Mouse (Mus musculus) right cerebral cortex, adult 2 months (tissue): Measurements from ENCODE around the gene Lrba.
A peak's percentile ranks its signal among the peaks of the same experiment; 100 is the strongest.

ENCODE experiments used
- DNase-seq, 2 experiments: peaks; one replicate each; pipeline ENCODE4 v3.0.0; 2021 to 2022; ENCODE audit warnings: low spot score in 2 of 2

Gene Lrba

DNA sequence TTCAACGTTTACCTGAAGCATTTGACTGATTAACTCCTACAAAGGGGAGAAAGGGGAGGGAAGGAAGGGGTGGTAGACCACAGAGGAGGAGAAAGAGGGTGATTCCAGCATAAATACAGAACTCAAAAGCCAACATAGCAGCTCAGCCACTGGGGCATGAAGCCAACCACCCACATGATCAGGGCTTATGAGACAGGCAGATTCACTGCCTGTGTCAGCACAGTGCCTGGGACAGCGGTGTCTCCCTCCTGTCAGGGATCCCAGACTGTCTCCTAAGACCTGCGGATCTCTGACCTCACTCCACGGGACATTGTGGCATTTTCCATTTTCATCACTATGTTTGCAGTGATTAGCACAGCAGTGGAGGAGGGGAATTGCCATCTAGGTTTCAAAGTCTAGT lies 568.8 kb downstream of the Lrba start:
- no peak for DNase-seq

DNA sequence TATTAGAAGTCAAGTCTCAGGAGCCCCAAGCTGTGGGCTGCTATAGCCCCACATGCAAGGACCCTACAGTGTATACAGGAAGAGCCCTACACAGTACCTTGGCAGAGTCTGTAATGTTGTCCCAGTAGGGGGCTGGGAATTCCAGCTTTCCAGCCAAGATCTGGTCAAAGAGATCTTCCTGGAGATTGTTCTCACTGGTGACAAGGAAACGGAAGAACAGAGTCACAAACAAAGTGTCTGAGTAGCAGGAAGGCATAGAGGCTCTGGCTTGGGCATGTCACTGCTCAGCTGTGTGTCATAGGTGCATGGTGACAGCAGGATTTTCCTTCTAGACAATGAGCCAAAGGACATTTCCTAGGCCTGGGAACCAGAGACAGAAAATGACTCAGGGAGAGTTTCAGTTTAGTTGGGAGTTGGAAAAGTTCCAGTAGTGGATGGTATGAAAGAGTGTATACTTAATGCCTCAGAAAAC lies 569.3 kb downstream of the Lrba start:
- no peak for DNase-seq

DNA sequence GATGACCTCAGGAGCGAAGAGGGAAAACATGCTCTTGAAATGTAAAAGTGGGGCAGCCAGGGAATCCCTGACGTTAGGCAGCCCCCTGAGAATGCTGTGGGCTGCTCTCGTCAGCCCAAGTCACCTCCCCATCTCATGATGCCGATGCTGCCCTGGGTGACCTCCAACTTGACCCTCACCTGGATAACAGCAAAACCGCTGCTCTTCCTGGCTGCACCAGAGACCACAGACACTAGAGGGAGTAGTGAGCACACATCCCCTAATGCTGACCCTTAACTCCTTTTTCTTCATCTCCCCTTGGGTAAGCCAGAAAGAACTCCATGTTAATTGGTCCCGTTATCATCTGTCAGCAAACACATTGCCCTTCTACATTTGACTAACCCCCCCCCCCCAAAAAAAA lies 572.2 kb downstream of the Lrba start:
- no peak for DNase-seq

DNA sequence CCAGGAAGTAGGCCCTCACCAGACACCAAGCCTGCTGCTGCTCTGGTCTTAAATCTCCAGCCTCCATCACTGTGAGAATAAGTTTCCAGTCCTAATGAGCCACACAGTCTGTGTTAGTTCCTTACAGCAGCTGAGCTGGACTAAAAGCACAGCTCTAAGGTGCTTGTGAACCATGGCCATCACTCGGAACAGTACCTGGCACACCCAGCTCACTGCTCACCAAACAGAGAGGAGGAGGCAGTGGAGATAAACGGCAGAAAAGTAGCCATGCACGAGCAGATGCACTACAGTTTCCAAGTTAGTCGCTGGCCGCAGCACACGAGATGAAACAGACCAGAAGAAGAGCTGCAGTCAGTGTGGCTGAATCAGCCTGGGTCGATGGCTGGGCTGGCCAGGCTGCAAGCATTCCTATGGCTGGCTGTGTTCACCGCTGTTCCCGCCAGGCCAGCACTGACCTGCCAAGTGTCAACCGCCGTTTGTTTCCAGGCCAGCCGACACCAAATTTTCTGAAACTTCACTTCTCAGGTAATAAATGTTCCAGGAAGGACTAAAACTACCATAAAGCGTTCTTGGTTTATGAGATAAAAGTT lies 573.5 kb downstream of the Lrba start:
- DNase-seq, result no peak

DNA sequence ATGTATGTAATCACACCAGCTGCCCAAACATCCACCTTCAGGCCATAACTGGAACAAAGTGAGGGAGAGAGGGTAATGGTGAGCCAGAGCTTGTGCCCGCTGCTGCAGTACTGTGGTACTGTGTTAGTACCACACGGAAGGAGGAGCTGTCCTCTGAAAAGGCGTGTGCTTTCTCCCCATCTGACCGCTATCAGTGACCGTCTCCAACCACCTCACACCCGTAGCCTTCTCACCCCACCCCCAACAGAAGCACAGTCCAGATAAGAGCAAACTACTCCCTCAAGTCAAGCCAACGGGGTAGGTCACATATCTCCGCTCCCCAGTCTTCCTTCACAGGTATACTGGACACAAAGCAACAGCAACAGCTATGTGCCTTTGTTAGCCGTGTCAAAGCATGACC lies 574.6 kb downstream of the Lrba start:
- DNase-seq, result no peak

DNA sequence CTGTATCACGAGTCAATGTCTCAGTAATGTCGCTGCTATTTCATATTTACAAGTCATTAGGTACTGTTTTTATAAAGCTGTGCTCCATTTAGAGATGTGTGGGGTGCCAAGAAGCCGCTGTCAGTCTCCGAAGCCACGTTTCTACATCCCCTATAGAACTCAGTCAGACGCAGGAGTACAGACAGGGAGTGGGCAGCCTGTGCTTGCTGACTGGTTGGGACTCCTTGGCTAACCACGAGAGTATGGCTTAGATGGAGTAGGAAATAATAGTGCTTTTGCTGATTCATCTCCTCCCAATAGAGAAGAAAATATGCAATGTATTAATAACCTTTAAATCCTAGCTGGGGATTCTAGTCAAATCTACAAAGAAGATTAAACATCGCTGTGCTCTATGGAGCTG lies 576.4 kb downstream of the Lrba start:
- DNase-seq, result no peak

DNA sequence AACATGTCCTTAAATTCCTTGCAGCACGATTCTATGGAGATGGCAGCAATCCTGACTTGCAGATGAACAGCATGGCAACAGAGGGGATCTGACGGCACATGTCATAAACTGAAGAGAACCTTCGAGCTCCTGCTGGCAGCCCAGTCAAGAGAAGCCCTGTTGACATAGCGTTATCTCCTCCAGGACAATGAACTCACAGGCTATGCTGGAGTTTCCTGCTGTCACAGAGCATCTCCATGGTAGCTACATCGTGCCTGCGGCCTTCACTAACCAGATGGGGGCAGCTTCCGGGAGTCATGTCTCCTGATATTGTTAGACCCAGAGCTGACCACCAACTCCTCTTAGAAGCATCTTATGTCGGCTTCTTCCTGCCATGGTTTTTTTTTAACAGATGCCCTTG lies 578.3 kb downstream of the Lrba start:
- DNase-seq, result no peak

DNA sequence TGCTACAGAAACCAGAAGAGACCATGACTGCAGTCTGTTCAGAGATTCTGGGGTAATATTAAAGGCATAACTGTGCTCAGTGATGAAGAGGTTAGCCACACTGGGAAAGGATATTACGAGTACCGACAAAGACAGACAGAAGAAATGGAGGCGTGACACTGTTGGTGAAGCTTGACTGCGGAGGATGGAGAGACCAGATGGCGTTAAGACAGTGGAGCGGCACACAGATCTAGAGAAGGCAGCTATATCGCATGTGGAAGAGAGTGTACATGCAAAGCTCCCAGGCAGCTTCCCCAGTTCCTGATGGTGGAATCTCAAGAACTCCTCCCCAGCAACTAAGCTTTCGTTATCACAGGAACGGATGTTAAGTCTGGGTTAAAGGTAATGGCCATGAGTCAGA lies 579.8 kb downstream of the Lrba start:
- DNase-seq, result peak; percentile 71 to 76

DNA sequence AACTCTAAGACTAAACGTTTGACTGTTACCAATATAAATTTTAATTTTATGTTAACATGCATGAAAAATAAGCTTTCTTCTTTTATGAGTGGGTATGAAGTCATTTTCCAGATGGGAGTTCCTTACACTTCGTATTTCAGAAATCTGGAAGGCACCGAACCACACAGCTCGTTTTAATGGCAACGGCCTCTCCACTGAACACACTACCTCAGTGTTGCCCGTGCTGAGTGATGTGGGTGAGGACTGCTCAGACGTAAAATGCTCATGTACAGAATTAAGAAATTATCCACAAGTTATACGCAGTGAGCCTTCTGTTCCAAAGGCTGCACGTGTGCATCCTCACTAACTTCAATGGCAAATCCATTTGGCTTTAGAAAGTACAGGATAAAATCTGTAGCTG lies 582.4 kb downstream of the Lrba start:
- DNase-seq, result no peak

DNA sequence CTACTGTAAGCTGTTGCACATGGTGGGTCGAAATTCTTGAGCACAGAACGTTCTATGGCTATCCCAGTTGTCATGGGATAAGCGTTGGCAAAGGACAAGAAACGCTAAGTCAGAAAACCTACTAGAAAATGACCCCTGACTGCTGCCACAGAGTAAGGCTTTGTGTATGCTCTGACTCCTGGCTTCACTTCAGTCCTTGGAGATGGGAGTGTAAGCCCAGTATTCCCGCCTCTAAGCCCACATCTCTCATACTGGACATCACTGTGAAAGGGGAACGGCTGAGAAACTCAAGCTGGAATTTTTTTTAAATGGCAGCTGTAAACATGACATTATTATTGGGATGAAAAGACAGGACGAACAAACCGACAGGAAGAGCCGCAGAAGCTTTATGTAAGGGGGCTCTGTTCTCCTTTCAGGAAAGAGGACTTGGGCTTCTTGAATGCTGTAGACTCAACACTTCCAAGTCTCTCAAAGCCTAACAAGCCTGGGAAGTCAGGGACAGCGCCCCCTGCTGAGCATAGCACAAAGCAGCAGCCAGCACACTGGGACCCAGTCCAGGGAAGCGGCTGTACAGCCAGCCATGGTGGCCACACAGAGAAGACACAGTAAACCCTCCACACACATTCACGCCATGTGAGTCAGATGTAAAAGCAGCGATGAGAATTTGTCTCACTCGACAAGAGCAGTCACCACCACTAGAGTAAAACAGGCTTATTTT lies 583.4 kb downstream of the Lrba start:
- peak in 1 of 2 experiments; percentile 61 for DNase-seq

DNA sequence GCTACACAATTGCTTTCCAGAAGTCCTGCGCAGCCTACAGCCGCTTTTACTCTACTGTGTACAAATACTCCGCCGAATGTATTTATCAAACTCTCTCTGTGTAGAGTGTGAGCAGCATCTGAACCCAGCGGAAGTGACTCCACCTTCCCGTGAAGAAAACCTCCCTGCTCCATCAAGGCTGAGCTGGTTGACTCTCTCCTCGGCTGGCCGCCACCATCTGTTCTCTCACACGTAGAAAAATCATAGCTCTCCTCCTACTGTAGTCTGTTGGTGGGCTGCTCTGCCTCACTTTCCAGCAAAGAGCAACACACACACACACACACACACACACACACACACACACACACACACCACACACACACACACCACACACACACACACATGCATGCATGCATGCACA lies 584.7 kb downstream of the Lrba start:
- peak; percentile 55 for DNase-seq

DNA sequence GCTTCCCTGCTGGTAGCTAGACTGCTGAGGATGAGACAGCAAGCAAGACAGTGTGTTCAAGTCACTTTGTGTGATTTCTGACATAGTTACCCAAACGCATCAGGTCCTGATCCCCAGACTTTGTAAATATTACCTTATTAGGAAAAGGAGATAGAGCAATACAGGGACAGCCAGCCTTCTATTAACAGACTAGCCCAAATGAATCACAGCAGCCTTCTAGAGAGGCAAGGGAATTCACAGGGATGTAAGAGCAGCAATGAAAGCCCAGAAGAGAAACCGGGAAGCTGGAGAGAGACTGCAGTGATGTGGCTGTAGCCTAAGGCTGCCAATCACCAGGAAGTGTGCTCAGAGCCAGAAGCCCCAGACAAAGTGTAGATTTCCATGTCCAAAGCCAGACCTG lies 585.2 kb downstream of the Lrba start:
- DNase-seq, result no peak

DNA sequence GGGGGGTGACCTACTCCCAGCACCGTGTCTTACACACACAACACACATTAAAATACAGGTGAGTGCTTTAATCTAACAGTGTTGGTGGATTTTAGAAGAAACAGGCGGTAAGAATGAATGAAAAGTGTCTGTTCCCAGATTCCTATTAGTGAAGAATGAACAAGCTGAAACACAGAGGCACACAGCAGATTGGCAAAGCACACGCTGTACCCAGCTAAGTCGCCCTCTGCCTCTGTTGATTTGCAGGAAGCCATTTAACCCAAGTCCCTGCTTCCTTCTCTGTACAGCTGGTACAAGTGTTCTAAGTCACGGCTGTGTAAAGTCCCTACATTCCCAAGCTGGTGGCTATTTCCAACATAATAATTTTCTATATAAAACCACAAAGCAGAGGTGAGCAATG lies 586.4 kb downstream of the Lrba start:
- no peak for DNase-seq

DNA sequence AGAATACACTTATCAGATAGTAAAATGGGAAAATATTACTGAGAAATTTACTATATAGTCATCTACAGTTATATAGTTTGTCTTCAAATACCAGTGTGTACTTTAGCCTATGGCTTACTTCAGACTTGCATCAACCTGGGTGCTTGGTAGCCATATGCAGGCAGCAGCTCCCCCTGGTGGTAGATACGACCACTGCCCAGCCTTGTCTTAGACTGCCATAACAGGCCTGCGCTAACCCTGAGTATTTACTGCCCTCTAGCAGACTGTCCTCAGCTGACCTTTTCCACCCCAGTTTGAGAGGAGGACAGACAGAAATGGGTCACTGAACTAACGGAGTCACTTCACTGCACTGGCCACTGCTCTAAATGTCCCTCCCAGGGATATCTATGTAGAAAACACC lies 588.2 kb downstream of the Lrba start:
- peak; percentile 81 for DNase-seq

DNA sequence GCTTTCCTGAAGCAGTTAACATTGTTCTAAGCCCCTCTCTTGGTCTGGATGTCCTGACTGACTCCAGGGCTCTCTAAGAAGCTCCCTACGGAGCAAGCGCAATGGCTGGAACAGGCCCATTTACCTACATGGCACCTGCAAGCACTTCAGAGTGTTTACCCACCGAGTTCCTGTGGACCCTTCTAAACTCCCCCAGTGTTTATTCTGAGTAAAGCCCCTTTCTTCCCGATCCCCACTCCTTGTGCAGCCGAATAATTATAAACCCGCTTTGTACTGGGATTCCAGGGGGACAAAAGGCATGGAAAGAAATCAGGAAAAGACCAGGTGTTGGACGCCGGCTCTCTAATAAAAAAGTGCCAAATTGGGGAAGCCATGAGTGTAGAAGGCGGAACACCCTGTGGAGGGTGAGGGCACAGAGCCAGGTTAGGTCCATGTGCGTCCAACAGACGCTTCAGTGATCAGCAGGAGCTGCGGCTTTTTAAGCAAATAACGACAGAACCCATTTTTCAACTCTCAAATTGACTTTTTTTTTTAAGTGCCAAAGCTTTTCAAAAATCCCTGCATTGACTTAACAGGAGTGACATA lies 593.6 kb downstream of the Lrba start:
- DNase-seq, result no peak

DNA sequence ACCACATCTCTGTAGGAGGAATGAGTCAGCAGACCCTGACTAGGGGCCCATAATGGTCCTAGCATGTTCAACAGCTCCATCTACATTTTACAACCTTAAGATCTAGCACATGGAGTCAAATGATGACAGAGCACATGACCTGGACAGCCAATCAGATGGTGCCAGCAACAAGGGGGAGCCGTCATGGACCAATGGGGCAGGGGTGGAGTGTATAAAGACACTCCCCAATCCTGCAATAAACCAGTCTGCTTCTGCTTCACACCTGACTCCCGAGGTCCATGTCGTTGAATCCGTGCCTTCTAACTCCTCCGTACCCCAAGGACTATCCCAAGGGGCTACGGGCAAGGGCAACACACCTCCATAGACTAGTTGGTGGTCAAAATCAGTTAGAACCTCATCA lies 594.9 kb downstream of the Lrba start:
- no peak for DNase-seq

DNA sequence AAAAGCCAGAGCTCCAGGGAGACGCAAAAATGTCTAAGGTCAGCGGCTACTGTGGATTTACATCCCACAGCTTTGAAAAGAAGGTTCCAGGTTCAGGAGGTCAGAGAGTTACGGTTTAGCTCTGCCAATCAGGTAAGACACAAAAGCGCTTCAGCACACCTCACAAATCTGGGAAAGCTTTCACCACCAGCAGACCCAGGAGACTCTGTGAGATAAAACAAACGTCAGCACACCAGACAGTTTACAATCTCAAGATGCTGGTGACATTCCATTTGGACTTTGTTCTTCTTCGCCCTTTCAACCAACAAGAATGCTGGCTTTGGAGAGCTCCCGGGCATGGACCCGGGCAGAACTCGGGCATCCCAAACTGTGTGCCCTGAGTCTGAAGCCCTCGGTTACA lies 595.9 kb downstream of the Lrba start:
- DNase-seq, result no peak

DNA sequence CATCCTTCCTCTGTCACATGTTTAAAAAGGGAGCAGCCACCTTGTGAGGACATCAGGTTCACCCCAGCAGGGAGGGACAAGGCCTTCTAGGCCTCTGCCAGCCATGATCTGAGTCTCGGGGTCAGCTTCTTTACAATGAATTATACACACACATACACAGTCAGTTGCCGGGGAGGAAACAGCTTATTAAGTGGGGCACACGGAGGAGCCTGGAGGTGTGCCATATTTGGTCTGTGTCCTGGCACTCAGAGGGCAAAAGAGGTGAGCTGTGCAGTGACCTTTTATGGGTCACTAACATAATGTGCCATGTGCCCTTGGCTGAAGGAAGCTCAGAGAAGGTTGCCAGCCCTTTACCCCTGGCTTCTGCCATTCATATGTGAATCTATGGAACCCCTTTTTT lies 596.9 kb downstream of the Lrba start:
- DNase-seq, result no peak

DNA sequence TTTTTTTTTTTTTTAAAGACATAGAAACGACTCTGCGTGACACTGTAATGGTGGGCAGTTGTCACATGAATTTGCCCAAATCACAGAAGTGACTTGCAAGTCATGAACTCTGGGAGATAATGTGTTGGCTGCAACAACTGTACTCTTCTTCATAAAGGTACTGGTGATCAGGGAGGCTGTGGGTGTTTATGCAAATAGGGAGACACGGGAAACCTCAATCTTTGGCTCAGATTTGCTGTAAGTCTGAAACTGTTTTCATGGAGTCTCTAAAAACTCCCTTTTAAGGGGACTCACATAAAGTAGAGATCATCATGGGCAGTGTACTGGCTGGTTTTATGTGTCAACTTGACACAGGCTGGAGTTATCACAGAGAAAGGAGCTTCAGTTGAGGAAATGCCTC lies 603.0 kb downstream of the Lrba start:
- DNase-seq, result no peak

DNA sequence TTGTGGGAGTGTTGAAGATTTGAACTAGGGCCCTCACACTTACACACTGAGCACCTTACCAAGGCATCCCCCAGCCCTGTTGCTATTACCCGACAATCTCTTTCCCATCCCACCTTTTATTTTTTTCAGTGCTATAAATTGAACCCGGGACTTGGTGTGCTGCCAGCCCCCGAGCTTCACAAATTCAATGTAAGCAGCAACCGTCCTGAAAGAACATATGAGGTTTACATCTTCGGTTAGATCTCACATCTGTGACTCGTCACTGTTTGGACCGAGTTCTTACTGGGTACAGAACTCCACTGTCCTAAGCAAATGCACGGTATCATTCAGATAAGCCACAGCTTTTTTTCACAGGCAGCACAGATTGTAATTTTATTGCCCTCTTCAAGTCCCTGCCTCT lies 607.6 kb downstream of the Lrba start:
- peak in 1 of 2 experiments; percentile 26 for DNase-seq
